Mouse (Mus musculus) stomach, embryonic 16.5 days (tissue): ENCODE measurements at regions not wholly inside any gene's neighbourhood (a gene's known extent, or its start where the extent isn't known, plus 50 kb on each side); places are given as distances from the start of the nearest gene placed in this dataset.

ENCODE experiments used
- ATAC-seq: fragments of 200-750 bp; cut with Nextera tagmentation; 2 replicates; pipeline ENCODE4 v1.8.0; 2017; ENCODE audit warnings: moderate number of reproducible peaks, moderate TSS enrichment; ENCODE audit not compliant: insufficient read depth, low FRiP score
- H3K27ac ChIP-seq: fragments of 300-500 bp; sonication (generic); 2 replicates; pipeline ENCODE4 v1.5.1; 2014; ENCODE audit warnings: low read length
- H3K27me3 ChIP-seq: fragments of 300-500 bp; sonication (generic); 2 replicates; pipeline ENCODE4 v1.6.1; 2014; ENCODE audit warnings: low read length, control low read depth, mixed read lengths; ENCODE audit not compliant: control insufficient read depth, insufficient read depth
- H3K36me3 ChIP-seq: fragments of 300-500 bp; sonication (generic); 2 replicates; pipeline ENCODE4 v1.6.1; 2014; ENCODE audit warnings: low read length; ENCODE audit not compliant: control insufficient read depth, insufficient read depth
- H3K4me1 ChIP-seq: fragments of 300-500 bp; sonication (generic); 2 replicates; pipeline ENCODE4 v1.6.1; 2014; ENCODE audit warnings: low read length, control low read depth, mixed read lengths; ENCODE audit not compliant: control insufficient read depth, insufficient read depth
- H3K4me2 ChIP-seq: fragments of 300-500 bp; sonication (generic); 2 replicates; pipeline ENCODE4 v1.6.1; 2014; ENCODE audit warnings: low read depth, low read length, mixed read lengths
- H3K4me3 ChIP-seq: fragments of 300-500 bp; sonication (generic); replicated peaks from 2 replicates; pipeline ENCODE4 v1.5.1; 2014; ENCODE audit warnings: mild to moderate bottlenecking, low read length
- H3K9ac ChIP-seq: fragments of 300-500 bp; sonication (generic); 2 replicates; pipeline ENCODE4 v1.6.1; 2014; ENCODE audit warnings: low read length
- H3K9me3 ChIP-seq: fragments of 300-500 bp; sonication (generic); replicated peaks from 2 replicates; pipeline ENCODE4 v1.6.1; 2016; ENCODE audit warnings: low read length, control low read depth; ENCODE audit not compliant: control insufficient read depth
- WGBS: fragments of 180-500 bp; shearing (Covaris S2); extraction: QIAGEN DNeasy Blood & Tissue Kit; methylation state at CpG from one replicate; pipeline ENCODE4 v1.1.7; 2014; 5-methylcytosine and 5-hydroxymethylcytosine counted together

DNA sequence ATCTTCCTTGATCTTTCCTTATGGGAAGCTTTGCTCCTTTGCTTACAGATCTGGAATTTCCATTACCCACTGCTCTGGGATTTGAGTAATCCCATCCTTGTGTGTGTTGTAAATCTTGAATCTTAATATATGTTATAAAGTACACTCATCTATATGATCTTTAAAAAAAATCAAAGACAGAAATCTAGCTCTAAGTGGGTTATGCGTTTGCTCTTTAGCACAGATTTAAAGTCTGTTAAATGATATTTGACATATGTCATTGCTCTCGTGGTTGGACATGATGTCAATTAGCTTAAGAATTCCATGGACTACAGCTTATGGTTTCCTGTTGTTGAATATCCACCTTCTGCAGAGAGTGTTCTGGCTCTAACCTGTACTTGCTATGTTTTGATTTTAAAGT lies 1446.7 kb upstream of the Flrt2 start:
- Histone ChIP-seq H3K27me3 (no peaks in the 10 kb centered on the region), H3K9ac (no peak overlapping the region), H3K4me3 (no peak overlapping the region), H3K4me2 (no peak overlapping the region), H3K36me3 (no peaks in the 10 kb centered on the region), H3K9me3 (no peaks in the 10 kb centered on the region), H3K4me1 (no peaks in the 10 kb centered on the region), H3K27ac (no peak overlapping the region)
- WGBS = 54% methylated on average over 2 of the region's 2 CpGs
- ATAC-seq = no peak

DNA sequence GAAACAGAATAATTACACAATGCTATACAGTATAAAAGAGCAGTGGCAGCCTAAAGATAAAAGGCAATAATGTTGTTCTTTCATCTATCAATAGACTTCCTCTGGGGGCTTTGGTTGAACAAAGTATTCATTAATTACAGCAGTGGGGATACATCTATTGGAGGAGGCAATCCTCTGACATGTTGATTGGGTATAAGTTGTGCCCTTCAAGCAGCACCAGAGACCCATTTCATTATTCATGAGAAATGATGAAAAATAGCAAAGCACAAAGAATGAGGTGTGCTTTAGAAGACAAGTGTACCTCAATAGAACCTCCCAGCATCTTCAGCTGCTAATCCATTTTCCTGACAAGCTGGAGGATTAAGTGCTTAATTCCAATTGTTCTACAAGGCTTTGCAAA lies 1444.7 kb upstream of the Flrt2 start:
- Histone ChIP-seq H3K36me3 (no peaks in the 10 kb centered on the region), H3K4me1 (no peaks in the 10 kb centered on the region), H3K27me3 (no peaks in the 10 kb centered on the region), H3K9ac (no peak overlapping the region), H3K9me3 (no peaks in the 10 kb centered on the region), H3K4me3 (no peak overlapping the region), H3K4me2 (no peak overlapping the region), H3K27ac (no peak overlapping the region)
- no peak for ATAC-seq

DNA sequence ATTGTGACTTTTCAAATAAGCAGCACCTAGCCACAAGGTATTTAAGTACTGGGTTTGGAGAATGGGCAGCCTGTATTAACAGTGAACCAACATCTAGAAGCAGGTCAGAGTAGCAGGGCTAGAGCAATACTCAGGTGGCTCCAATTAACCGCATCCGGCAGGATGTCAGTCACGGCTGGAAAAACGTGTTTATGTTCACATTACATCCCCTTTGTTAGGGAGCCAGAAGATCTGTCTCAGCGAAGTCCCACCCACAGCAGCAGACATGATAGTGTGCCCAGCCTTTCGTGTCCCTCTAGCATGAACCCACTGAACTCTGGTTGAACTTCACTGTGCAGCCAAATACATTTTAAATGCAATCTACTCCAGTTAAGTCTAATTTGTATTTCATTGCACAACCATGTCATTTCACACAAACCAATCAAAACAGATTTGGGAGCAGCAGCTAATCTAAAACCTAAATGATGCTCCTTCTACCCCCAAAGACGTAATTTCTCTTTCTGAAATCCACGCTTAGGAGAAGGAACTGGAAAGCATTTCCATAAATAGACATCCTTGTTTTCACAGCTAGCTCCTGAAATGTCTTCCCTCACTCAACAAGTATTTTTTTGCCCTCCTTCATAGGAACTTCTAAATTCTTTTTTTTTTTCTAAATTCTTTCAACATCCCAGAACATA lies 1438.9 kb upstream of the Flrt2 start:
- no peaks in the 10 kb centered on the region for H3K27me3 ChIP-seq
- no peaks in the 10 kb centered on the region for H3K9me3 ChIP-seq
- H3K4me2 ChIP-seq = no peak overlapping the region
- no peak overlapping the region for H3K9ac ChIP-seq
- no peak overlapping the region for H3K4me3 ChIP-seq
- H3K36me3 ChIP-seq = no peaks in the 10 kb centered on the region
- H3K27ac ChIP-seq = no peak overlapping the region
- 47% methylated on average over 8 of the region's 8 CpGs for WGBS
- ATAC-seq = no peak
- no peaks in the 10 kb centered on the region for H3K4me1 ChIP-seq

DNA sequence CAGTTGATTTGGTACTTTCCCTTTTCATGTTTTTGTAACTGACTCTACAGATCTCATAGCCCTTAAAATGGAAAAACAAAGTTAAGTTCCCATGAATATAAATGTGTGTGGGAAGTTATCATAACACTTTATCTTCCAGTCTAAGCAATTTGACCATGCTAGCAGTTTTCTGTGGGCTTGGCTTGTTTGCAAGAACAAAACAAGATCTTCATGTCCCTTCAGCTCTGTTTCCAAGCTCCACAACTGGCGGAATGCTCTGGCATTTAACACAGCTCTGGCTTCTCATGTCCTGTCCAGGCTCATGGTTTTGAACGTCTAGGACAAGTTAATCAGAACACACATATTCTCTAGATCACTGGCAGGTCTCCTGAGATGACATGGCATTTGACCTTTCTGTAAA lies 1411.1 kb upstream of the Flrt2 start:
- Histone ChIP-seq H3K27ac (no peak overlapping the region), H3K9me3 (no peaks in the 10 kb centered on the region), H3K4me1 (no peaks in the 10 kb centered on the region), H3K27me3 (no peaks in the 10 kb centered on the region), H3K4me3 (no peak overlapping the region), H3K4me2 (no peak overlapping the region), H3K36me3 (no peaks in the 10 kb centered on the region), H3K9ac (no peak overlapping the region)
- no peak for ATAC-seq
- 51% methylated on average over 2 of the region's 2 CpGs for WGBS

GRCm38 (mm10) chr12:94282931-94283330 lies 1409.1 kb upstream of the Flrt2 start:
- ATAC-seq = no peak
- Histone ChIP-seq H3K9ac (no peak overlapping the region), H3K27ac (no peak overlapping the region), H3K36me3 (no peaks in the 10 kb centered on the region), H3K27me3 (no peaks in the 10 kb centered on the region), H3K4me3 (no peak overlapping the region), H3K4me2 (no peak overlapping the region), H3K4me1 (no peaks in the 10 kb centered on the region), H3K9me3 (no peaks in the 10 kb centered on the region)
- 87% methylated on average over 3 of the region's 3 CpGs for WGBS

GRCm38 (mm10) chr12:94283572-94283971 lies 1408.5 kb upstream of the Flrt2 start:
- Histone ChIP-seq H3K36me3 (no peaks in the 10 kb centered on the region), H3K27me3 (no peaks in the 10 kb centered on the region), H3K9me3 (no peaks in the 10 kb centered on the region), H3K4me1 (no peaks in the 10 kb centered on the region), H3K27ac (no peak overlapping the region), H3K9ac (no peak overlapping the region), H3K4me2 (no peak overlapping the region), H3K4me3 (no peak overlapping the region)
- no peak for ATAC-seq
- WGBS = 67% methylated on average over 3 of the region's 3 CpGs

DNA sequence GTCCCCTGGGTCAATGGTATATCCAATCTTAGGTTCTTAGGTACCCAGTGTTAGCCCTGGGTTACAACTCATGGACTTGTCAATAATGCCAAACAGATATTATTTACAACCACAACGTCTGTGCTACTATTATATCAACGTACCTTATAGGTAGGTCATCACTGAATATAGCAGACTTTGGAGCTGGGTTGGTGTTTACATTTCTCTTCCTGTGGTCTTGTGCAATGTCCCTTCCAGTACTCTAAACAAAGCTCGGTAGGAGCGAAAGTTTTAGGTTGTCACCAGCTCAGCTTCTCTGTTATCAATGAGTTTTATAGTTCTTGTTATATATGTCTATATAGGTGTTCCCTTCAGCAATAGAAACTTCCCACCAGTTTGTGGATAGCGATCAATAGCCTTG lies 1394.2 kb upstream of the Flrt2 start:
- 75% methylated on average over 5 of the region's 5 CpGs for WGBS
- Histone ChIP-seq H3K9ac (no peak overlapping the region), H3K9me3 (no peaks in the 10 kb centered on the region), H3K4me2 (no peak overlapping the region), H3K27ac (no peak overlapping the region), H3K27me3 (no peaks in the 10 kb centered on the region), H3K4me3 (no peak overlapping the region), H3K36me3 (no peaks in the 10 kb centered on the region), H3K4me1 (no peaks in the 10 kb centered on the region)
- no peak for ATAC-seq

- 35% methylated on average over 5 of the region's 5 CpGs for WGBS
- Histone ChIP-seq H3K27me3 (no peaks in the 10 kb centered on the region), H3K36me3 (no peaks in the 10 kb centered on the region)
These were observed 1359.7 kb upstream of the Flrt2 start for GRCm38 (mm10) chr12:94332351-94332750.

DNA sequence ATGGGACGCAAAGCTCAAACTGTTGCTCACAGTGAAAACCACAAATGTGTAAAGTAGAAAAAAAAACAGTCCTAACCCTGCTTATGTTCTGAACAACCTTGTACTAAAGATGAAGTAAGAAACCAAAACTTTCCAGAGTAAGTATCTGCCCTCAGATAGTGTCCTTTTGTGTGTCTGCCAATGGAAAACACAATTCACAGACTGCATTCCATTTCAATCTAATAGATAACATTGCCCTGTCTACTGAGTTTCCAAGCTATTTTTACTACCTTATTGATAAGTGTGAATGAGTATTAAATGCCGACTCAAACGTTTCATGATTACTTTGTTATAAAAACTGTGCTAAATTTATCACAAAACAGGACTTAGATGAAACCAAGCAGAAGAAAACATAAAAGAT lies 1357.4 kb upstream of the Flrt2 start:
- Histone ChIP-seq H3K27me3 (no peaks in the 10 kb centered on the region), H3K9ac (no peak overlapping the region), H3K4me1 (no peaks in the 10 kb centered on the region), H3K4me3 (no peak overlapping the region), H3K9me3 (no peaks in the 10 kb centered on the region), H3K27ac (no peak overlapping the region), H3K4me2 (no peak overlapping the region), H3K36me3 (no peaks in the 10 kb centered on the region)
- ATAC-seq = no peak
- 79% methylated on average over 3 of the region's 3 CpGs for WGBS

More at GRCm38 (mm10) chr12:94332351-94332750, 1359.7 kb upstream of the Flrt2 start:
- Histone ChIP-seq H3K9me3 (no peaks in the 10 kb centered on the region), H3K4me2 (no peak overlapping the region), H3K9ac (no peak overlapping the region), H3K4me1 (no peaks in the 10 kb centered on the region), H3K4me3 (no peak overlapping the region), H3K27ac (no peak overlapping the region)
- no peak for ATAC-seq
